Mouse (Mus musculus): ENCODE measurements around the gene Ick.

GRCm38 (mm10) chr9:78113538-78113885 is 4.5 kb downstream of the Ick start:
- TF ChIP-seq CTCF (IDR thresholded peaks at IDR 0.05) (no peak), POLR2A (IDR thresholded peaks at IDR 0.05; ENCODE audit: insufficient read depth, low read depth, low read length) (no peak), EP300 (IDR thresholded peaks at IDR 0.05; ENCODE audit: insufficient read depth, low read depth, low read length) (no peak)
